Mouse (Mus musculus): ENCODE measurements around the gene Prr5l.

Prr5l gene

GRCm38 (mm10) chr2:101881471-101882162, 1.2 kb downstream of the Prr5l start:
- 79% methylated on average over 9 of the region's 9 CpGs for WGBS

- WGBS, result 25% methylated on average over 14 of the region's 14 CpGs
Measured at GRCm38 (mm10) chr2:101871179-101871578, 11.6 kb downstream of the Prr5l start.

GRCm38 (mm10) chr2:101868683-101869082, 14.1 kb downstream of the Prr5l start:
- WGBS, result 91% methylated on average over 4 of the region's 4 CpGs

GRCm38 (mm10) chr2:101862219-101863123, 20.4 kb downstream of the Prr5l start:
- WGBS, result 59% methylated on average over 15 of the region's 15 CpGs

- WGBS, result 74% methylated on average over 3 of the region's 3 CpGs
Measured at GRCm38 (mm10) chr2:101860920-101861485, 21.8 kb downstream of the Prr5l start.

- WGBS, result 81% methylated on average over 9 of the region's 9 CpGs
Measured at GRCm38 (mm10) chr2:101856174-101856573, 26.7 kb downstream of the Prr5l start.

- WGBS, result 66% methylated on average over 7 of the region's 7 CpGs
Measured at GRCm38 (mm10) chr2:101854792-101855191, 28.0 kb downstream of the Prr5l start.

- WGBS, result 87% methylated on average over 7 of the region's 7 CpGs
Measured at GRCm38 (mm10) chr2:101842756-101843155, 40.1 kb downstream of the Prr5l start.

GRCm38 (mm10) chr2:101834816-101835523, 47.9 kb downstream of the Prr5l start:
- WGBS, result 84% methylated on average over 9 of the region's 9 CpGs

- 81% methylated on average over 9 of the region's 9 CpGs for WGBS
Measured at GRCm38 (mm10) chr2:101832361-101832760, 50.5 kb downstream of the Prr5l start.

- 95% methylated on average over 5 of the region's 5 CpGs for WGBS
Measured at GRCm38 (mm10) chr2:101831851-101832250, 51.0 kb downstream of the Prr5l start.

GRCm38 (mm10) chr2:101830186-101830915, 52.5 kb downstream of the Prr5l start:
- WGBS, result 65% methylated on average over 9 of the region's 9 CpGs

- WGBS, result 90% methylated on average over 4 of the region's 4 CpGs
Measured at GRCm38 (mm10) chr2:101829013-101829412, 53.8 kb downstream of the Prr5l start.

- WGBS, result 64% methylated on average over 5 of the region's 5 CpGs
Measured at GRCm38 (mm10) chr2:101828057-101828643, 54.7 kb downstream of the Prr5l start.

GRCm38 (mm10) chr2:101827626-101828025, 55.2 kb downstream of the Prr5l start:
- WGBS, result 63% methylated on average over 5 of the region's 5 CpGs

GRCm38 (mm10) chr2:101826950-101827600, 55.8 kb downstream of the Prr5l start:
- WGBS, result 79% methylated on average over 3 of the region's 3 CpGs

GRCm38 (mm10) chr2:101826186-101826707, 56.6 kb downstream of the Prr5l start:
- WGBS, result 69% methylated on average over 2 of the region's 2 CpGs

GRCm38 (mm10) chr2:101825226-101826120, 57.4 kb downstream of the Prr5l start:
- WGBS, result 83% methylated on average over 9 of the region's 9 CpGs

GRCm38 (mm10) chr2:101823821-101824220, 59.0 kb downstream of the Prr5l start:
- WGBS, result 89% methylated on average over 3 of the region's 4 CpGs
